Mouse (Mus musculus) activated CD4-positive, CD25-positive, alpha-beta regulatory T cell, adult 4 months (primary cell): Measurements from ENCODE around the gene Sebox. TPM values are rescaled to one million over a fixed set of nuclear protein-coding genes. Genes with fewer than 3 reads are reported as not detected.

Experiments
- ATAC-seq: one replicate; pipeline ENCODE4 v1.8.0; 2017
- polyA plus RNA-seq, 2 experiments: library from polyadenylated mRNA; unstranded; fragments of 100-300 nt; shearing (Covaris generic); gene quantifications; one replicate each; pipeline ENCODE4 v1.2.1; 2017

Sebox gene
- not detected for polyA plus RNA-seq

GRCm38 (mm10) chr11:78502909-78503650 lies at the start of gene Sebox:
Gene Sebox, plus strand, starts transcription at chr11:78503447.
- no peak for ATAC-seq

- ATAC-seq, result no peak
These were observed 49.6 kb upstream of the Sebox start for GRCm38 (mm10) chr11:78453675-78454074.

- no peak for ATAC-seq
These were observed 49.0 kb upstream of the Sebox start for GRCm38 (mm10) chr11:78454276-78454675.

GRCm38 (mm10) chr11:78455308-78455707 lies 47.9 kb upstream of the Sebox start:
- no peak for ATAC-seq

GRCm38 (mm10) chr11:78458740-78459139 lies 44.5 kb upstream of the Sebox start:
- ATAC-seq, result no peak

GRCm38 (mm10) chr11:78461894-78462293 lies 41.4 kb upstream of the Sebox start:
- no peak for ATAC-seq

GRCm38 (mm10) chr11:78462669-78463068 lies 40.6 kb upstream of the Sebox start:
- ATAC-seq, result no peak

GRCm38 (mm10) chr11:78463286-78464036 lies 39.8 kb upstream of the Sebox start:
- no peak for ATAC-seq

GRCm38 (mm10) chr11:78465116-78465515 lies 38.1 kb upstream of the Sebox start:
- no peak for ATAC-seq

GRCm38 (mm10) chr11:78465568-78466180 lies 37.6 kb upstream of the Sebox start, which contains the start of gene Slc46a1:
Gene Slc46a1, plus strand, starts transcription at chr11:78465697.
- ATAC-seq, result no peak

- ATAC-seq, result no peak
These were observed 36.9 kb upstream of the Sebox start for GRCm38 (mm10) chr11:78466242-78466912.

- ATAC-seq, result no peak
These were observed 35.7 kb upstream of the Sebox start for GRCm38 (mm10) chr11:78467515-78467914.

GRCm38 (mm10) chr11:78467932-78468331 lies 35.3 kb upstream of the Sebox start:
- no peak for ATAC-seq

GRCm38 (mm10) chr11:78471326-78472103 lies 31.7 kb upstream of the Sebox start:
- no peak for ATAC-seq

- no peak for ATAC-seq
These were observed 28.0 kb upstream of the Sebox start for GRCm38 (mm10) chr11:78475289-78475688.

GRCm38 (mm10) chr11:78483639-78484038 lies 19.6 kb upstream of the Sebox start:
- no peak for ATAC-seq

GRCm38 (mm10) chr11:78488168-78488567 lies 15.1 kb upstream of the Sebox start:
- ATAC-seq, result no peak

GRCm38 (mm10) chr11:78490781-78491241 lies 12.4 kb upstream of the Sebox start:
- no peak for ATAC-seq

GRCm38 (mm10) chr11:78495904-78496303 lies 7.3 kb upstream of the Sebox start:
- no peak for ATAC-seq

GRCm38 (mm10) chr11:78497071-78497541 lies 6.1 kb upstream of the Sebox start:
- ATAC-seq, result no peak
